Mouse (Mus musculus): ENCODE results near the gene Pus7. TPM values are rescaled to one million over a fixed set of nuclear protein-coding genes. Genes with fewer than 3 reads are reported as not detected.

Pus7 gene
- total and polyA plus RNA-seq, 3 experiments, result 95.8 to 142 TPM; not detected in 1

DNA sequence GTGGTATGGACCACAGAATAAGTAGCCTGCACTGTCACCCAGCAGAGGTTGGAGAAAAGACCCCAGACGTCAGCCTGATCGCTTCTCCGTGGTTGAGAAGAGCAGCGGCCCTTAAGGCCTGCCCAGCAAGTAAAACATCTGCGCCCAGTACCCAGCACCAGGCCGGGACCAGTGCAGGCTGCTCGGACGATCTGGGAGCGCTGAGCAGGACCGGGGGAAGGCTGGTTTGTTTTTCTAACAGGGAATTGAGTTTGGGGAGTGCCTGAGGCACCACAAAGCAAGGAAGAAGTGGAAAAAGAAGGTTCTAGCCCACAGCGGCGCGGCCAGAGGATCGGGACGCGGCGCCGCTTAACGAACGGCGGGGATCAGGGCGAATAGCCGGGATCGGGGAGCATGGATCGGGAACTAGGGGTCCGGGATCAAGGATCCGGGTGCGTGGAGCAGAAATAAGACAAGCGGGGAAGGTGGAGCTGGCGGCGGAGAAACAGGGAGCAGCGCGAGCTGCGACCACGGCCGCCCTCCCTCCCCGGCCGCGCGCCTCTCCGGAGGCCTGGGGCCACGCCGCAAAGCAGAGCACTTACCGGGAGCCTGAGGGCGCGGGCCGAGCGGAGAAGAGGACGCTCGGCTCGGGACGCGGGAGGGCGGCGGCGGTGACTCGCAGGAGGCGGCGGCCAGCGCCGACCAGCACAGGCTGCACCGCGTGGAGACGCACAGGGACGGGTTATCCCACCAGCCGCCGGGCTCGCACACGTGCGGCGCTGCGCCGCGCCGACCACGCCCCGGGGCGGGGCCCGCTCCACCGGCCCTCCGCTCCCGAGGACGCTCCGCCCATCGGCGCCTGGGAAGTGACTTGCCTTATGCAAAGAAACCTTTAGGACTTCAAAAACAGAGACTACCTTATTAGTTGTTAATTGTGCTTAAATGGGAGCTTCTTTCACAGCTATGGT lies at the start of gene Pus7 (continued):
- TF ChIP-seq ZNF384 (IDR thresholded peaks at IDR 0.05; ENCODE audit: low read depth, low read length) (no peak), TAL1 (IDR thresholded peaks at IDR 0.05; ENCODE audit: low read length) (no peak), GATA1 (IDR thresholded peaks at IDR 0.05; ENCODE audit: low read depth, low read length) (no peak), RCOR1 (IDR thresholded peaks at IDR 0.05; ENCODE audit: low read depth, low read length) (no peak), KAT2A (conservative IDR thresholded peaks at IDR 0.05; ENCODE audit: low read depth, low read length) (no peak), ZC3H11A (IDR thresholded peaks at IDR 0.05; ENCODE audit: low read depth, low read length) (no peak)

DNA sequence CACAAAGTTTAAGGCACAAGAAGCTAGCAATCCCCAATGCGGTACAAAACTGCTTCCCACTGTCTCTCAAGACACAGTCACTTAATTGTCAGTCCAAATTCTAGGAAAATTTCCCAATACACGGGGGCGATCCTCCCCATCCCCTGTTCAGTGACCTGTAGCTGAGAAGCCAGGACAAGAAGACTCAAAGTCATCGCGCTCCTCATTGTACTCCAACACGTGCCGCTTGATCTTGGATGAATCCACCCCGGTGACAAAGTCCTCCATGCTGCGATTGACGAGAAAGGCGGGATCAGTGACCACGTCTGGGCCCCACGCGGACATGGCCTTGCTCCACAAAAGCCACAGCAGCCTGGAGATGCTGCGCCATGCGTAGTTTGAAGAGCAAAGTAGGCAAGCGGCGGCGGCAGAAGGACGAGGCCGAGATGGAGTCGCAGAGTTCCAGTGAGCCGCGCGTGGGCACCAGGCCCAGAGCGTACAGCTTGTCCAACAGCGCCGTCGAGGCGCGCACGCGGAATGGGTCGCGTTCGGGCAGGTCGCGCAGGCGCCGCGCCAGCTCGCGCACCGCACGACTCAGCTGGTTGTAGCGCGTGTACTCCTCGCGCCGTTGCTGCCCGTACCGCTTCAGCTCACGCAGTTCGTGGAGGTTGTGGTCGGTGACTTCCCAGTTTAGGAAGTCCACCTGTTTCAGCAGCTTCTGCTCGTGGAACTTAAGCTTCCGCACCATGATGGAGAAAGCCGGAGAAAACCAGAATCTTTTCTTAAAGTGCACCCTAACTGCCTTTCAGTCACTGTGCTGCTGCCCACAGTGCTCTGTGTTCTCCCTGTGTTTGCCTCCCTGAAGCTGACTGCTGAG lies 47.6 kb upstream of the Pus7 start:
- Histone ChIP-seq H3K79me2 (ENCODE audit: control insufficient read depth, insufficient read depth, low read length, poor library complexity) (no peaks in the 10 kb centered on the region), H3K4me3 (ENCODE audit: control insufficient read depth in 1 of 2, insufficient read depth in 1 of 2, low read depth in 2 of 2, low read length in 2 of 2) (no peak overlapping the region), H3K4me1 (ENCODE audit: control insufficient read depth in 1 of 2, insufficient read depth in 2 of 2, low read length in 2 of 2) (no peaks in the 10 kb centered on the region), H3K9me3 (replicated peaks; ENCODE audit: insufficient read depth, low read length) (no peaks in the 10 kb centered on the region), H3K27me3 (ENCODE audit: control insufficient read depth in 1 of 2, insufficient read depth in 2 of 2, low read length in 2 of 2) (no peaks in the 10 kb centered on the region), H3K27ac (ENCODE audit: control insufficient read depth, low read depth, low read length) (no peak overlapping the region), H3K36me3 (ENCODE audit: control insufficient read depth in 1 of 2, insufficient read depth in 2 of 2, low read length in 2 of 2) (no peaks in the 10 kb centered on the region), H3K9ac (ENCODE audit: control insufficient read depth, low read depth, low read length, poor library complexity, severe bottlenecking) (no peak overlapping the region)
- DNase-seq (ENCODE audit: low read depth, low spot score), result no peak
- TF ChIP-seq TBP (IDR thresholded peaks at IDR 0.05; ENCODE audit: low read depth, low read length), result no peak
- TF ChIP-seq MYC (IDR thresholded peaks at IDR 0.05; ENCODE audit: low read depth, low read length), result no peak
- no peak for TF ChIP-seq SMC3 (IDR thresholded peaks at IDR 0.05; ENCODE audit: low read depth, low read length)
- no peak for TF ChIP-seq RCOR1 (IDR thresholded peaks at IDR 0.05; ENCODE audit: low read depth, low read length)
- no peak for TF ChIP-seq JUND (IDR thresholded peaks at IDR 0.05; ENCODE audit: low read depth, low read length)
- TF ChIP-seq HCFC1 (IDR thresholded peaks at IDR 0.05; ENCODE audit: low read depth, low read length), result no peak
- TF ChIP-seq E2F4 (IDR thresholded peaks at IDR 0.05; ENCODE audit: borderline replicate concordance, low read depth, low read length), result no peak
- TF ChIP-seq GABPA (IDR thresholded peaks at IDR 0.05; ENCODE audit: low read depth, low read length), result no peak
- no peak for TF ChIP-seq SIN3A (IDR thresholded peaks at IDR 0.05; ENCODE audit: low read length)
- TF ChIP-seq KAT2A (conservative IDR thresholded peaks at IDR 0.05; ENCODE audit: low read depth, low read length), result no peak
- TF ChIP-seq TAL1 (IDR thresholded peaks at IDR 0.05; ENCODE audit: low read length), result no peak
- no peak for TF ChIP-seq RAD21 (IDR thresholded peaks at IDR 0.05; ENCODE audit: low read depth, low read length)
- no peak for TF ChIP-seq USF1 (IDR thresholded peaks at IDR 0.05; ENCODE audit: low read depth, low read length)
- TF ChIP-seq EP300 (IDR thresholded peaks at IDR 0.05; ENCODE audit: low read depth in 1 of 2, low read length in 2 of 2), result no peak
- no peak for TF ChIP-seq TCF12 (IDR thresholded peaks at IDR 0.05; ENCODE audit: low read depth, low read length)
- TF ChIP-seq POLR2A (IDR thresholded peaks at IDR 0.05; ENCODE audit: control insufficient read depth in 1 of 2, insufficient read depth in 1 of 2, low read depth in 1 of 2, low read length in 2 of 2, poor library complexity in 1 of 2), result no peak
- no peak for TF ChIP-seq GATA1 (IDR thresholded peaks at IDR 0.05; ENCODE audit: low read depth, low read length)

Measured in MEL (cell line).